In genomic region chr17:21838510-21838909, GRCm38 (mm10) we compare ENCODE assay signal across 21 mouse cellular contexts. TPM values are rescaled to one million over a fixed set of nuclear protein-coding genes. Genes with fewer than 3 reads are reported as not detected.
DNase-seq lines count a peak whose midpoint lies in the region; ATAC-seq and TF ChIP-seq lines count a peak whose summit lies in the region.
"Had no signal": no experiment of that assay in that cellular context is flagged by ENCODE, and none has a peak within 500 bp of the region (broad histone marks: within the 10 kb centered on the region; RNA-seq: fewer than 3 reads in every experiment).

No protein-coding gene starts in this region.

- H3K27me3 ChIP-seq in kidney, postnatal 0 days (ENCODE audit: insufficient read depth, low read length) = no peaks in the 10 kb centered on the region
- no peaks in the 10 kb centered on the region for H3K27me3 ChIP-seq in kidney, embryonic 15.5 days
- H3K27me3 ChIP-seq: hindbrain, embryonic 15.5 days; liver, embryonic 15.5 days; midbrain, embryonic 12.5 days; neural tube, embryonic 12.5 days had no signal

- H3K36me3 ChIP-seq in kidney, postnatal 0 days (ENCODE audit: insufficient read depth, low read length) = no peaks in the 10 kb centered on the region
- H3K36me3 ChIP-seq in kidney, embryonic 15.5 days = 0 out of 2 replicates have a peak, but pooled peaks cover 5% of the 10 kb centered on the region
- H3K36me3 ChIP-seq: hindbrain, embryonic 15.5 days; liver, embryonic 15.5 days; midbrain, embryonic 12.5 days; neural tube, embryonic 12.5 days had no signal

- no peak overlapping the region for H3K4me3 ChIP-seq in kidney, postnatal 0 days (replicated peaks; ENCODE audit: low read depth, low read length)
- no peak overlapping the region for H3K4me3 ChIP-seq in kidney, embryonic 15.5 days (replicated peaks)
- H3K4me3 ChIP-seq: hindbrain, embryonic 15.5 days; limb, embryonic 10.5 days; liver, embryonic 15.5 days; midbrain, embryonic 12.5 days; neural tube, embryonic 12.5 days had no signal

- no peak for ATAC-seq in kidney, postnatal 0 days (replicated peaks; ENCODE audit: low FRiP score, low read depth)
- ATAC-seq in kidney, embryonic 15.5 days (replicated peaks; ENCODE audit: low FRiP score) = no peak
- peak; percentile 72 for ATAC-seq in common myeloid progenitor, adult 5-6 weeks (replicated peaks; ENCODE audit: low read depth, poor library complexity, severe bottlenecking)
- ATAC-seq in inflammation-experienced regulatory T-cells, adult 6 months = no peak

- no peak for DNase-seq in kidney, postnatal 0 days (ENCODE audit: low spot score)
- DNase-seq in 3T3-L1 (ENCODE audit: low read depth, low spot score) = peak; percentile 12
- peak; percentile 7 for DNase-seq in A20 (ENCODE audit: low read depth, low spot score)
- no peak for DNase-seq in gastrocnemius, postnatal 14 days
- DNase-seq: adrenal gland, postnatal 10 days; cerebellum, adult 11 months; cerebellum, postnatal 10 days; heart, postnatal 14 days; kidney, adult 18-20 months; kidney, postnatal 25 days; right cerebral cortex, postnatal 4 days had no signal

- intact Hi-C loops in gastrocnemius, postnatal 14 days (cut with DNase I; ENCODE audit: low total_unique reads) = no loop called here

- H3K9me3 ChIP-seq in kidney, postnatal 0 days (replicated peaks; ENCODE audit: low read length) = no peaks in the 10 kb centered on the region
- no peaks in the 10 kb centered on the region for H3K9me3 ChIP-seq in kidney, embryonic 15.5 days (replicated peaks)
- H3K9me3 ChIP-seq: hindbrain, embryonic 15.5 days; limb, embryonic 10.5 days; liver, embryonic 15.5 days; midbrain, embryonic 12.5 days; neural tube, embryonic 12.5 days had no signal

- TF ChIP-seq CTCF in kidney, postnatal 0 days (IDR thresholded peaks at IDR 0.05; ENCODE audit: low read depth) = peak; percentile 35; the same call in 1 of the 2 replicates

- 54% methylated on average over 2 of the region's 2 CpGs for WGBS in kidney, postnatal 0 days
- 60% methylated on average over 2 of the region's 2 CpGs for WGBS in kidney, embryonic 15.5 days

- no peak overlapping the region for H3K9ac ChIP-seq in kidney, postnatal 0 days (ENCODE audit: low read depth, low read length)
- H3K9ac ChIP-seq in kidney, embryonic 15.5 days = no peak overlapping the region
- H3K9ac ChIP-seq: hindbrain, embryonic 15.5 days; liver, embryonic 15.5 days; midbrain, embryonic 12.5 days; neural tube, embryonic 12.5 days had no signal

- no peak overlapping the region for H3K4me2 ChIP-seq in kidney, postnatal 0 days (ENCODE audit: low read length)
- H3K4me2 ChIP-seq in kidney, embryonic 15.5 days = no peak overlapping the region
- H3K4me2 ChIP-seq: heart, embryonic 11.5 days; hindbrain, embryonic 15.5 days; liver, embryonic 15.5 days; midbrain, embryonic 12.5 days; neural tube, embryonic 12.5 days had no signal

- H3K4me1 ChIP-seq in kidney, postnatal 0 days (replicated peaks; ENCODE audit: insufficient read depth, low read length) = no peaks in the 10 kb centered on the region
- H3K4me1 ChIP-seq in kidney, embryonic 15.5 days = no peaks in the 10 kb centered on the region
- H3K4me1 ChIP-seq: hindbrain, embryonic 15.5 days; limb, embryonic 10.5 days; liver, embryonic 15.5 days; midbrain, embryonic 12.5 days; neural tube, embryonic 12.5 days had no signal

- H3K27ac ChIP-seq in kidney, postnatal 0 days = no peak overlapping the region
- no peak overlapping the region for H3K27ac ChIP-seq in kidney, embryonic 15.5 days
- H3K27ac ChIP-seq: hindbrain, embryonic 15.5 days; limb, embryonic 10.5 days; liver, embryonic 15.5 days; macrophage; midbrain, embryonic 12.5 days; neural tube, embryonic 12.5 days had no signal

RNA-seq across cellular contexts. Expression of gene Zfp820, which starts 7.1 kb away (rescaled TPM):
- 5.3 and 5.8 TPM in 2 replicates for polyA plus RNA-seq in kidney, postnatal 0 days (2015; fragmentation: Nextera tagmentation; extraction: Ambion mirVana)
- 5.7 and 6.2 TPM in 2 replicates for polyA plus RNA-seq in kidney, embryonic 15.5 days (2015; fragmentation: Nextera tagmentation; extraction: Ambion mirVana)
- 9.8 and 11.1 TPM in 2 replicates for total RNA-seq in common myeloid progenitor, adult 5-6 weeks (2017)
- total RNA-seq in gastrocnemius, postnatal 14 days (2021) = 1 to 10 TPM in 1 of 2 experiments, under 1 TPM in 1; 0.95 to 1.3 TPM
- under 1 TPM; 0.17 to 0.84 (median 0.70) TPM for polyA plus RNA-seq in inflammation-experienced regulatory T-cells, adult 6 months (2017; shearing (Covaris generic))

Comparison
In these comparisons a context has a peak if more than half of its experiments do, and no peak if none do; other contexts are left out.
1. DNase-seq: peak in 3T3-L1 (single experiment) and A20 (single experiment); none in kidney, postnatal 0 days (single experiment) and gastrocnemius, postnatal 14 days (single experiment).